Mouse (Mus musculus) layer of hippocampus, postnatal 10 days (tissue): ENCODE measurements around the gene Tbck. TPM values are rescaled to one million over a fixed set of nuclear protein-coding genes. Genes with fewer than 3 reads are reported as not detected.

ENCODE experiments used
- DNase-seq, 2 experiments: peaks; one replicate each; pipeline ENCODE4 v3.0.0; 2021; ENCODE audit warnings: low spot score in 2 of 2
- total RNA-seq, 2 experiments: library from RNA; stranded (reverse); gene quantifications; 2 replicates each; pipeline ENCODE4 v1.2.3; 2021

The Tbck gene
- total RNA-seq, 2 experiments from 2014 or later: 36.6 to 37.7 TPM

- no peak for DNase-seq
These were observed 68.8 kb downstream of the Tbck start for GRCm38 (mm10) chr3:132752772-132753171.

DNA sequence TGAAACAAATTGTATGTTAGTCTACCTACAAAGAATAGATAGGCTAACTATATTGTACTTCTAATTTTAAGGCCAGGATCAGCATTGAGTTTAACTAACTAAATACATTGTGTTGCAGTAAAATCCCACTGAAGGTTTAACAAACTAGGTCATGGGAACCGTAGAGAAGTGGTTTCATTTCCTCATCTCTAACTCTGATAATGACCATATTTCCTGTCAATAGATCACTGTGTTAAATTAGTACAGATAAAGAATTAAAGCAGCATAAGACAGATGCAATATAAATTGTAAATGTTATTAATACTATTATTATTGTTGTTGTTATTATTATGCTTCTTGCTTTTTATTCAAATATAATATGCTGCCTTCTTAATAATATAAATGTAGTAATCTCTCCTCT is 72.3 kb downstream of the Tbck start:
- DNase-seq: no peak

DNA sequence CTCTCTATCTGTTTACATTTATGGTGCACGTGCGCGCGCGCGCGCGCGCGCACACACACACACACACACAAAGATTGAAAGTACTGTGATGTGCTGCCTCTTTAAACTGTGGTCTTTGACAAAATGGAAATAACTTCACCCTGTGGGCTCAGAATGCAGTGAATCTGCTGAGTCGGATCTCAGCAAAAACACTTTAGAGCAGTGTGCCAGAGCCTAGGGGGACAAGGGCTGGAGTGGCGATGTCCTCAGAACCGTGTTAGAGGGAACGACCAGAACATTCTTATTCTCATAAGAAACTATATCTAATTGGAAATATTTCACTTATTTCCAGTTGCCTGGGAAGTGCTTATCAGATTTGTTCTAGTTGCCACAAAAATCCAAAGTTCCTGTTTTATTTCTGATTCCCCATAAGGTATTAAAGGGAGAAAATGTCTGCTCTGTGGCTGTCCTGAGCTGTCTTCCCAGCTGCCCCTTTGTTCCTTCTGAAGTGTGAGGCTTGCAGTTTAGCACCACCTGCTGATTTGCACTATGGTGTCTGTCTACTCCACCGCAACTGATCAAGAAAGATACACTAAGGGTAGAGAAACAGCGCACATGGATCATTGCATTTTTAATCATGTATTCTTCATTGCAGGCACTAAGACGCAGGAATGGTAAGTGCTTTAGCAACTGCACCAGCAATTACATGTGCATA is 82.2 kb downstream of the Tbck start:
- DNase-seq: no peak

DNA sequence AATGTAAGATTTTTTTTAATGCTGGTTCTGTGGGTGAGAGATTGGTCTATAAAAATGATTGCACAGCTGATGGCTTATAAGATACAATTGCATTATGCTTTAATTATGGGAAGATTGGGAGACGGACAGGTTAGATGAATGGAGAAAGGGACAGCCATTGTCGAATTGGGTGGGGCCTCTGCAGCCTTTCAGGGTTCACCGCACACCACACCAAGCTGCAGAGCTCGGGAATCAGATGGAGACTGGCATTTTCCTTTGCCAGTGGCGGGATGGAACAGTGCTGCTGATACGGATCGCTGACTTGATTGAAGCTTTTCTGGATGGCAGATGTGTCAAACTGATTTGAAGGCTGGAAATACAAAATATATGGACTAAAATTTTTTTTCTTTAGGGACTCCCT is 88.1 kb downstream of the Tbck start:
- no peak for DNase-seq

DNA sequence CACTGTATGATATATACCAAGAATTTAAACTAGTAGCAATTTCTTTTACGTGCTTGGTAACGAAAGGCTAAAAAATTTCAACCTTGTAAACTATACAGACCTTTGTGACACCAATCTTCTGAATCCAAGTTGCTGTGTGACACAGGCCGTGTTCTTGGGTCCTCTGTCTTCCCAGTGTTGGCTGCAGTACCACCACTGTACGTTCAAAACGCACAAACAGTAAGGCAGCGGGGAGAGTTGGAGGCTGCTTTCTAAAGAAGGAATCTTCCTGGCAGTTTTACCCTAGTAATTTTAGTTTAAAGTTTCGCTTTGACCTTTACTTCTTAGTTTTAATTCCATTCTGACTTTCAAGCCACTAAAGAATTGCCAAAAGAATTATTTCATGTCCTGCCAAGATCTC is 92.7 kb downstream of the Tbck start:
- DNase-seq: no peak

GRCm38 (mm10) chr3:132781103-132781502 is 97.2 kb downstream of the Tbck start:
- no peak for DNase-seq

- DNase-seq: no peak
These were observed 99.1 kb downstream of the Tbck start for GRCm38 (mm10) chr3:132783087-132783486.

DNA sequence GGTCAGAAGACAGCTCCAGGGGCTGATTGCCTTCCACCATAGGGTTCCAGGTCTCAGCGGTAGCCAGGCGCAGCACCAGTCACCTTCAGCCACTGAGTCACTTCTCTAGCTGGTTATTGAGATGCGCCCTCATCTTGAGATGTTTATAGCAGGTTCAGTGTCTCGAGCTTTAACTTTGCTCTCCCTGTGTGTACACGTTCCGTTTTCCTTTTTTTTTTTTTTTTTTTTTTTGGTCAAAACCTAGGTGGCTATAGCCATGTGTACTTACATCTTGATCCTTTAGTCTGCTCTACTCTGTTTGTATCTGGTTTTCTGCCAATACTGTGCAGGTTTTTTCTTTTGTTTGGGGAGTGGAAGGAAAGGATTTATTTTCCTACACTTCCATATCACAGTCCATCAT is 100.8 kb downstream of the Tbck start:
- DNase-seq: no peak

GRCm38 (mm10) chr3:132786690-132787089 is 102.7 kb downstream of the Tbck start:
- DNase-seq: no peak

GRCm38 (mm10) chr3:132787775-132788174 is 103.8 kb downstream of the Tbck start:
- DNase-seq: no peak

DNA sequence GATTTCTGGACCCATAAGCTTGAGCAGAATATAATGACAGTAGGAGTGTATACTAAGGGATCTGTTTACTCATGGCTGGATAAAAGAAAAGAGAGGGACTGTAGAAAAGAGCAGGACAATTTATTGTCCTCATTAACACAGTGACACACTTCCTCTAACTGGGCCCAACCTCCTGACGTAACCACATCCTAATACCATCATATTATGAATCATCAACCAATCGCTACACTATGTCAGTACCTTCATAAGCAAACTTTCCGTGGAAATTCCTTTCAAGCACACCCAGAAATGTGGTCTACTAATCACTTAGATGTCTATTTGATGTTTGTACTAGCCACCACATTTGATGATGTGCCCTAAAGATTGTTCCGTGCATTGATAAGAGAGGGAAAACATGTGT is 107.2 kb downstream of the Tbck start:
- no peak for DNase-seq

- DNase-seq: no peak
These were observed 116.3 kb downstream of the Tbck start for GRCm38 (mm10) chr3:132800196-132800595.

DNA sequence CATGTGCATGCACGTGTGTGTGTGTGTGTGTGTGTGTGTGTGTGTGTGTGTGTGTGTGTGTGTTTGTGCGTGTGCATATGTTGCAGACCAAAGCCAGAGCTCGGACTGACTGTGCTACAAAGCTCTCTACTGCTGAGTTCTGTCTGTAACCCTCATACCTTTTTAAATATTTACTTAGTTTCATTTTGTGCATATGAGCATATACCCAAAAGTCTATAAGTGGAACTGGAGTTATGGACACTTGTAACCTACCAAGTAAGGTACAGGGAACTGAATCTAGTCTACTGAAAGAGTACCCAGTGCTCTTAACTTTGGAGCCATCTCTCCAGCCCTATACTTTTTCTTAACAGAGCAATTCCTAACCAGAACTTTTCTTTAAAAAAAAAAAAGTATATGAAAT is 118.0 kb downstream of the Tbck start:
- DNase-seq: no peak

GRCm38 (mm10) chr3:132807888-132808579 is 124.1 kb downstream of the Tbck start:
- DNase-seq: no peak

DNA sequence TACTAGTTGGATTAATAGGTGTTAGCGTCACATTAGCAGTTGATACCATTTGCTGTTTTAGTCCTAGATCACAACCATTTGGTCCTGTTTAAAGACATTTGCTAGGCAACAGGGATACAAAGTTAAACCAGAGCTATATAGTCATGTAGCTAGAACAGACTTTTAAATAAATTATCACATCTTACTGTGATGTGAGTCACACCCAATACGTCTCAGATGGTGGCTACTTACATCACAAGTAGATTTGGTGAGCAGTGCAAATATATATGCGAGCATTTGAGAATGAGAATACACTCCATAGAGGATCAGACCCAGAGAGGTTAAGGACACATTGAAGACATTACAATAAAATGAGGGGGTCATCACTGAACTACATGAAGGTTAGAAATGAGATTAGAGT is 125.0 kb downstream of the Tbck start:
- DNase-seq: no peak

GRCm38 (mm10) chr3:132811791-132812190 is 127.8 kb downstream of the Tbck start:
- DNase-seq: no peak

- DNase-seq: no peak
These were observed 128.4 kb downstream of the Tbck start for GRCm38 (mm10) chr3:132812356-132812755.

GRCm38 (mm10) chr3:132813147-132813546 is 129.2 kb downstream of the Tbck start:
- DNase-seq: no peak

DNA sequence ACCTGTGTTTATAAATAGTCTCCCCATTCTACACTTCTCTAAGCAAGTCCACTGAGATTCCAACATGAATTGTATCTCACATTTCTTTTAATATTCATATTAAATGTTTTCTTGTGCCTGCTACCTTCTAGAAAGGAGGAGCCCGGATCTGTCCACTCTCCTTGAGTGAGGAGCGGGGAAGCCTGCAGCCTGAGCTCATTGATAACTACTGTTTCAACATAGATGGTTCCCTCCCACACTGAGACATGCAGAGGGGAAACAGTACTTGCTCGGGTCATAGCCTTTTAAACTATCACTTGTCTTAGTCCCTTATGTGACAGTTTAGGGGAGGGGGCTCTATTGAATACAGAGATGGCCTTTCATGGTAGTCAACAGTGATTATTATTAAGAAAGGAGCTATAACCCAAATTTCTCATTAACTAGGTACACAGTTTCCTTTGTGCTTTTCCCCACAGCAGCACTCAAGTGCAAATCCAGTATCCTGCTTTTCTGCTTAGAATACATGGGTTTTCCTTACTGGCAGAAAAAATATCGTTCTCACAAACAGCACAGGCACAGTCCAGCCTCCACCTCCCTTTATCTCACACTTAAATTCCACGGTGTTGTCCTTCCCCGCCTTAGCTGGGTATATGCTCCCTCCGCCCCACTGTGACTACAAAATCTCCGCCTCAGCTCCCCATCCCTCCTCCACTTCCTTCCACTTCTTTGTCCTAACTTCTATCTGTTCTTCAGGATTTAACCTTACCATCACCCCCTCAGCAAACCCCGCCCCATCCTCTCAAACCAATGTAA is 130.0 kb downstream of the Tbck start:
- DNase-seq: no peak

- DNase-seq: no peak
These were observed 131.0 kb downstream of the Tbck start for GRCm38 (mm10) chr3:132814791-132815496.

- no peak for DNase-seq
These were observed 131.8 kb downstream of the Tbck start for GRCm38 (mm10) chr3:132815497-132816326.
